21 mouse cellular contexts compared by ENCODE assay signal in genomic region chr16:31616382-31616781, GRCm38 (mm10). TPM values are rescaled to one million over a fixed set of nuclear protein-coding genes. Genes with fewer than 3 reads are reported as not detected.
A peak's percentile ranks its signal among the peaks of the same experiment; 100 is the strongest.
DNase-seq lines count a peak whose midpoint lies in the region; ATAC-seq and TF ChIP-seq lines count a peak whose summit lies in the region.
"Had no signal": no experiment of that assay in that cellular context is flagged by ENCODE, and none has a peak within 500 bp of the region (broad histone marks: within the 10 kb centered on the region; RNA-seq: fewer than 3 reads in every experiment).

No protein-coding gene starts in this region.

- intact Hi-C loops in heart, postnatal 10 days (cut with DNase I): no loop called here

- H3K9me3 ChIP-seq in midbrain, embryonic 11.5 days (ENCODE audit: control insufficient read depth, low read length): no peaks in the 10 kb centered on the region
- H3K9me3 ChIP-seq in midbrain, embryonic 16.5 days (replicated peaks; ENCODE audit: control insufficient read depth, low read length, poor library complexity, severe bottlenecking): no peaks in the 10 kb centered on the region
- H3K9me3 ChIP-seq in CH12.LX (replicated peaks; ENCODE audit: low read length): no peaks in the 10 kb centered on the region
- H3K9me3 ChIP-seq: G1E had no signal

- dilution Hi-C loops in CH12.LX (cut with MboI; ENCODE audit: extremely low pct_ligation_motif_present, extremely low pct_unique_long_range_greater_than_20kb, low sequenced_read_pairs): no loop called here

- no peaks in the 10 kb centered on the region for H3K36me3 ChIP-seq in midbrain, embryonic 11.5 days (ENCODE audit: control insufficient read depth, insufficient read depth, low read length)
- no peaks in the 10 kb centered on the region for H3K36me3 ChIP-seq in midbrain, embryonic 16.5 days (ENCODE audit: control insufficient read depth, insufficient read depth, low read length)
- no peaks in the 10 kb centered on the region for H3K36me3 ChIP-seq in CH12.LX (replicated peaks in 1 of 2; ENCODE audit: control insufficient read depth in 1 of 2, insufficient read depth in 1 of 2, low read length in 1 of 2)
- H3K36me3 ChIP-seq: G1E had no signal

- H3K4me1 ChIP-seq in midbrain, embryonic 11.5 days (ENCODE audit: control insufficient read depth, insufficient read depth, low read length): peaks cover 5% of the 10 kb centered on the region; the same call in 1 of the 2 replicates
- H3K4me1 ChIP-seq in midbrain, embryonic 16.5 days (ENCODE audit: control insufficient read depth, insufficient read depth, low read length): peaks cover 6% of the 10 kb centered on the region; the same call in 1 of the 2 replicates
- H3K4me1 ChIP-seq in CH12.LX (ENCODE audit: control insufficient read depth in 1 of 2, insufficient read depth in 2 of 2): peaks cover 18 to 24% of the 10 kb centered on the region in 2 experiments

- no peak overlapping the region for H3K9ac ChIP-seq in midbrain, embryonic 11.5 days (ENCODE audit: low read length)
- H3K9ac ChIP-seq in midbrain, embryonic 16.5 days (ENCODE audit: low read depth, low read length): no peak overlapping the region
- no peak overlapping the region for H3K9ac ChIP-seq in CH12.LX (ENCODE audit: insufficient read depth, low read depth)

- in situ Hi-C loops in CH12.LX (cut with MboI; ENCODE audit: low pct_ligation_motif_present, low pct_unique_long_range_greater_than_20kb, low sequenced_read_pairs): no loop called here

- peak; percentile 71 for DNase-seq in heart, adult 11 months
- DNase-seq in heart, postnatal 10 days: no peak
- DNase-seq in midbrain, embryonic 11.5 days (ENCODE audit: low spot score, missing footprints): peak; percentile 56
- DNase-seq in CH12.LX (ENCODE audit: extremely low read depth): no peak
- DNase-seq in adrenal gland, postnatal 14 days: no peak
- DNase-seq: adrenal gland, adult 2 months; adrenal gland, adult 8-10 months; adrenal gland, postnatal 10 days; adrenal gland, postnatal 25 days; adrenal gland, postnatal 36 days; B cell, adult 2 months; cerebellum, adult 11 months; cerebellum, adult 11-12 months; cerebellum, adult 18-20 months; cerebellum, adult 2 months; cerebellum, adult 8-10 months had no signal

- TF ChIP-seq CTCF in CH12.LX (conservative IDR thresholded peaks at IDR 0.05 in 1 of 2, IDR thresholded peaks at IDR 0.05 in 1 of 2; ENCODE audit: low read depth in 2 of 2, low read length in 2 of 2): no peak

- no peaks in the 10 kb centered on the region for H3K27me3 ChIP-seq in midbrain, embryonic 11.5 days (ENCODE audit: control insufficient read depth, insufficient read depth, low read length)
- H3K27me3 ChIP-seq in midbrain, embryonic 16.5 days (ENCODE audit: control insufficient read depth, insufficient read depth, low read depth, low read length): no peaks in the 10 kb centered on the region
- H3K27me3 ChIP-seq in CH12.LX (replicated peaks): no peaks in the 10 kb centered on the region
- H3K27me3 ChIP-seq: Patski had no signal

- ATAC-seq in midbrain, embryonic 11.5 days (ENCODE audit: low FRiP score): no peak
- ATAC-seq in midbrain, embryonic 16.5 days: no peak
- ATAC-seq: activated CD4-positive, CD25-positive, alpha-beta regulatory T cell, adult 4 months; CD4-positive, CD25-positive, alpha-beta regulatory T cell, adult 4 months; Patski had no signal

- TF ChIP-seq RAD21 in CH12.LX (IDR thresholded peaks at IDR 0.05; ENCODE audit: low read depth, low read length): no peak

- TF ChIP-seq EP300 in CH12.LX (IDR thresholded peaks at IDR 0.05; ENCODE audit: low read length): 0 out of 2 replicates have a peak, but pooled peaks have one; percentile 8

- H3K27ac ChIP-seq in midbrain, embryonic 11.5 days (ENCODE audit: low read depth, low read length): no peak overlapping the region
- no peak overlapping the region for H3K27ac ChIP-seq in midbrain, embryonic 16.5 days (ENCODE audit: low read length)
- H3K27ac ChIP-seq in CH12.LX (ENCODE audit: insufficient read depth, low read depth): no peak overlapping the region

- H3K4me2 ChIP-seq in midbrain, embryonic 11.5 days: no peak overlapping the region
- H3K4me2 ChIP-seq in midbrain, embryonic 16.5 days (ENCODE audit: low read length): no peak overlapping the region
- 0 out of 2 replicates have a peak overlapping the region, but pooled peaks have one; percentile 3 for H3K4me2 ChIP-seq in CH12.LX (ENCODE audit: insufficient read depth, low read depth, poor library complexity, severe bottlenecking)

- no peaks in the 10 kb centered on the region for H3K79me2 ChIP-seq in CH12.LX (replicated peaks; ENCODE audit: control insufficient read depth, extremely low read depth, insufficient read depth, poor library complexity, severe bottlenecking)

- WGBS in midbrain, embryonic 11.5 days: 89% methylated on average over 2 of the region's 2 CpGs
- WGBS in midbrain, embryonic 16.5 days: 87% methylated on average over 2 of the region's 2 CpGs

- H3K4me3 ChIP-seq in midbrain, embryonic 11.5 days (ENCODE audit: low read depth, low read length): no peak overlapping the region
- no peak overlapping the region for H3K4me3 ChIP-seq in midbrain, embryonic 16.5 days (ENCODE audit: low read depth, low read length)
- H3K4me3 ChIP-seq in CH12.LX (replicated peaks in 1 of 3; ENCODE audit: low read depth in 2 of 3, low read length in 2 of 3, poor library complexity in 1 of 3): no peak overlapping the region

- TF ChIP-seq POLR2A in CH12.LX (IDR thresholded peaks at IDR 0.05; ENCODE audit: low read depth, low read length): no peak

TF ChIP-seq in CH12.LX, 34 proteins besides CTCF, POLR2A, EP300 and RAD21:
- TF ChIP-seq NELFE (IDR thresholded peaks at IDR 0.05; ENCODE audit: low read depth, low read length) (no peak), USF1 (IDR thresholded peaks at IDR 0.05; ENCODE audit: low read depth, low read length) (peak; percentile 48; the same call in 1 of the 2 replicates), USF2 (conservative IDR thresholded peaks at IDR 0.05; ENCODE audit: low read depth, low read length) (peak; percentile 72), BHLHE40 (IDR thresholded peaks at IDR 0.05; ENCODE audit: low read depth, low read length) (peak; percentile 45)

RNA-seq across cellular contexts. Expression of gene Dlg1, which starts 46.9 kb away (rescaled TPM):
- total RNA-seq in heart, postnatal 10 days (2021): 10 to 100 TPM; 39.5 to 41.6 TPM
- polyA plus RNA-seq in midbrain, embryonic 11.5 days (2014; fragmentation: Nextera tagmentation; extraction: Ambion mirVana): 19.3 and 21.0 TPM in 2 replicates
- 13.8 and 14.9 TPM in 2 replicates for polyA plus RNA-seq in midbrain, embryonic 16.5 days (2015; fragmentation: Nextera tagmentation; extraction: Ambion mirVana)
- total RNA-seq in CH12.LX (2012; rRNA removed) (28.7 and 29.0 TPM in 2 replicates), CH12.LX (2014; rRNA removed) (37.4 and 45.7 TPM in 2 replicates)
- polyA plus RNA-seq in CH12.LX (2012; ENCODE audit: insufficient read length, low read depth): 40.7 and 47.9 TPM in 2 replicates
- 94.7 and 96.5 TPM in 2 replicates for total RNA-seq in adrenal gland, postnatal 14 days (2021)

Comparison
In these comparisons a context has a peak if more than half of its experiments do, and no peak if none do; other contexts are left out.
1. DNase-seq: peak in heart, adult 11 months (single experiment) and midbrain, embryonic 11.5 days (single experiment); none in heart, postnatal 10 days (0 of 2), CH12.LX (single experiment) and adrenal gland, postnatal 14 days (single experiment).